Mouse (Mus musculus): Measurements from ENCODE around the gene Fam196b. TPM values are rescaled to one million over a fixed set of nuclear protein-coding genes. Genes with fewer than 3 reads are reported as not detected.

Fam196b gene
- polyA plus RNA-seq, 1 experiment from 2014 or later: 3.6 TPM

- no peak overlapping the region for H3K4me3 ChIP-seq (ENCODE audit: low read length)
- peaks cover 27% of the 10 kb centered on the region for H3K4me1 ChIP-seq (ENCODE audit: control insufficient read depth, insufficient read depth, low read depth, low read length)
- H3K9ac ChIP-seq (ENCODE audit: low read depth, low read length): no peak overlapping the region
- H3K27me3 ChIP-seq (replicated peaks; ENCODE audit: control insufficient read depth, insufficient read depth, low read length): no peaks in the 10 kb centered on the region
- peak; percentile 57 for ATAC-seq
- no peaks in the 10 kb centered on the region for H3K36me3 ChIP-seq (ENCODE audit: control insufficient read depth, insufficient read depth, low read length)
- no peak overlapping the region for H3K4me2 ChIP-seq (ENCODE audit: low read length)
- WGBS: 31% methylated on average over 5 of the region's 5 CpGs
- H3K27ac ChIP-seq (ENCODE audit: low read depth, low read length): no peak overlapping the region
- H3K9me3 ChIP-seq (ENCODE audit: control insufficient read depth, low read length): no peaks in the 10 kb centered on the region
Observed at GRCm38 (mm10) chr11:34344310-34344709, 29.7 kb downstream of the Fam196b start.

GRCm38 (mm10) chr11:34348287-34348918 is 33.8 kb downstream of the Fam196b start:
- WGBS: 25% methylated on average over 4 of the region's 4 CpGs
- peak; percentile 61 for ATAC-seq
- no peaks in the 10 kb centered on the region for H3K27me3 ChIP-seq (replicated peaks; ENCODE audit: control insufficient read depth, insufficient read depth, low read length)

GRCm38 (mm10) chr11:34349453-34350056 is 34.9 kb downstream of the Fam196b start:
- no peak overlapping the region for H3K27ac ChIP-seq (ENCODE audit: low read depth, low read length)
- ATAC-seq: peak; percentile 34; the same call in 1 of the 2 replicates
- WGBS: 63% methylated on average over 10 of the region's 10 CpGs
- H3K27me3 ChIP-seq (replicated peaks; ENCODE audit: control insufficient read depth, insufficient read depth, low read length): no peaks in the 10 kb centered on the region
- no peak overlapping the region for H3K4me3 ChIP-seq (ENCODE audit: low read length)
- no peak overlapping the region for H3K4me2 ChIP-seq (ENCODE audit: low read length)
- H3K4me1 ChIP-seq (ENCODE audit: control insufficient read depth, insufficient read depth, low read depth, low read length): peaks cover 12% of the 10 kb centered on the region
- H3K36me3 ChIP-seq (ENCODE audit: control insufficient read depth, insufficient read depth, low read length): no peaks in the 10 kb centered on the region
- no peaks in the 10 kb centered on the region for H3K9me3 ChIP-seq (ENCODE audit: control insufficient read depth, low read length)
- H3K9ac ChIP-seq (ENCODE audit: low read depth, low read length): no peak overlapping the region

More at GRCm38 (mm10) chr11:34348287-34348918, 33.8 kb downstream of the Fam196b start:
- H3K4me3 ChIP-seq (ENCODE audit: low read length): no peak overlapping the region
- no peaks in the 10 kb centered on the region for H3K9me3 ChIP-seq (ENCODE audit: control insufficient read depth, low read length)
- no peaks in the 10 kb centered on the region for H3K36me3 ChIP-seq (ENCODE audit: control insufficient read depth, insufficient read depth, low read length)
- H3K4me1 ChIP-seq (ENCODE audit: control insufficient read depth, insufficient read depth, low read depth, low read length): peaks cover 23% of the 10 kb centered on the region
- no peak overlapping the region for H3K27ac ChIP-seq (ENCODE audit: low read depth, low read length)
- H3K9ac ChIP-seq (ENCODE audit: low read depth, low read length): no peak overlapping the region
- no peak overlapping the region for H3K4me2 ChIP-seq (ENCODE audit: low read length)

- H3K36me3 ChIP-seq (ENCODE audit: control insufficient read depth, insufficient read depth, low read length): no peaks in the 10 kb centered on the region
- ATAC-seq: 0 out of 2 replicates have a peak, but pooled peaks have one; percentile 31
- H3K9ac ChIP-seq (ENCODE audit: low read depth, low read length): no peak overlapping the region
- no peak overlapping the region for H3K4me2 ChIP-seq (ENCODE audit: low read length)
- no peak overlapping the region for H3K27ac ChIP-seq (ENCODE audit: low read depth, low read length)
- no peaks in the 10 kb centered on the region for H3K27me3 ChIP-seq (replicated peaks; ENCODE audit: control insufficient read depth, insufficient read depth, low read length)
- peaks cover 11% of the 10 kb centered on the region for H3K4me1 ChIP-seq (ENCODE audit: control insufficient read depth, insufficient read depth, low read depth, low read length)
- WGBS: 62% methylated on average over 12 of the region's 12 CpGs
- no peak overlapping the region for H3K4me3 ChIP-seq (ENCODE audit: low read length)
- no peaks in the 10 kb centered on the region for H3K9me3 ChIP-seq (ENCODE audit: control insufficient read depth, low read length)
Observed at GRCm38 (mm10) chr11:34355406-34355805, 40.8 kb downstream of the Fam196b start.

- ATAC-seq: peak; percentile 62; the same call in 1 of the 2 replicates
- no peak overlapping the region for H3K9ac ChIP-seq (ENCODE audit: low read depth, low read length)
Observed at GRCm38 (mm10) chr11:34356109-34356508, 41.5 kb downstream of the Fam196b start.

GRCm38 (mm10) chr11:34372224-34372623 is 57.6 kb downstream of the Fam196b start:
- Histone ChIP-seq H3K4me3 (ENCODE audit: low read length) (no peak overlapping the region), H3K9me3 (ENCODE audit: control insufficient read depth, low read length) (no peaks in the 10 kb centered on the region), H3K4me2 (ENCODE audit: low read length) (no peak overlapping the region), H3K27me3 (replicated peaks; ENCODE audit: control insufficient read depth, insufficient read depth, low read length) (no peaks in the 10 kb centered on the region), H3K9ac (ENCODE audit: low read depth, low read length) (no peak overlapping the region), H3K36me3 (ENCODE audit: control insufficient read depth, insufficient read depth, low read length) (no peaks in the 10 kb centered on the region), H3K4me1 (ENCODE audit: control insufficient read depth, insufficient read depth, low read depth, low read length) (no peaks in the 10 kb centered on the region), H3K27ac (ENCODE audit: low read depth, low read length) (no peak overlapping the region)
- WGBS: 87% methylated on average over 4 of the region's 4 CpGs
- ATAC-seq: no peak

More at GRCm38 (mm10) chr11:34356109-34356508, 41.5 kb downstream of the Fam196b start:
- H3K27ac ChIP-seq (ENCODE audit: low read depth, low read length): no peak overlapping the region
- no peak overlapping the region for H3K4me3 ChIP-seq (ENCODE audit: low read length)
- no peak overlapping the region for H3K4me2 ChIP-seq (ENCODE audit: low read length)
- H3K4me1 ChIP-seq (ENCODE audit: control insufficient read depth, insufficient read depth, low read depth, low read length): peaks cover 11% of the 10 kb centered on the region
- H3K27me3 ChIP-seq (replicated peaks; ENCODE audit: control insufficient read depth, insufficient read depth, low read length): no peaks in the 10 kb centered on the region
- no peaks in the 10 kb centered on the region for H3K9me3 ChIP-seq (ENCODE audit: control insufficient read depth, low read length)
- no peaks in the 10 kb centered on the region for H3K36me3 ChIP-seq (ENCODE audit: control insufficient read depth, insufficient read depth, low read length)
- WGBS: 22% methylated on average over 2 of the region's 2 CpGs

GRCm38 (mm10) chr11:34375557-34375956 is 60.9 kb downstream of the Fam196b start:
- no peaks in the 10 kb centered on the region for H3K9me3 ChIP-seq (ENCODE audit: control insufficient read depth, low read length)
- WGBS: 74% methylated on average over 1 of the region's 1 CpGs

GRCm38 (mm10) chr11:34377649-34378048 is 63.0 kb downstream of the Fam196b start:
- Histone ChIP-seq H3K9me3 (ENCODE audit: control insufficient read depth, low read length) (no peaks in the 10 kb centered on the region), H3K4me3 (ENCODE audit: low read length) (no peak overlapping the region), H3K36me3 (ENCODE audit: control insufficient read depth, insufficient read depth, low read length) (no peaks in the 10 kb centered on the region), H3K9ac (ENCODE audit: low read depth, low read length) (no peak overlapping the region), H3K4me1 (ENCODE audit: control insufficient read depth, insufficient read depth, low read depth, low read length) (no peaks in the 10 kb centered on the region), H3K4me2 (ENCODE audit: low read length) (no peak overlapping the region), H3K27ac (ENCODE audit: low read depth, low read length) (no peak overlapping the region), H3K27me3 (replicated peaks; ENCODE audit: control insufficient read depth, insufficient read depth, low read length) (no peaks in the 10 kb centered on the region)
- WGBS: 48% methylated on average over 6 of the region's 6 CpGs
- peak; percentile 56 for ATAC-seq

More at GRCm38 (mm10) chr11:34375557-34375956, 60.9 kb downstream of the Fam196b start:
- Histone ChIP-seq H3K27me3 (replicated peaks; ENCODE audit: control insufficient read depth, insufficient read depth, low read length) (no peaks in the 10 kb centered on the region), H3K4me2 (ENCODE audit: low read length) (no peak overlapping the region), H3K4me1 (ENCODE audit: control insufficient read depth, insufficient read depth, low read depth, low read length) (no peaks in the 10 kb centered on the region), H3K36me3 (ENCODE audit: control insufficient read depth, insufficient read depth, low read length) (no peaks in the 10 kb centered on the region), H3K27ac (ENCODE audit: low read depth, low read length) (no peak overlapping the region), H3K9ac (ENCODE audit: low read depth, low read length) (no peak overlapping the region), H3K4me3 (ENCODE audit: low read length) (no peak overlapping the region)
- no peak for ATAC-seq

- Histone ChIP-seq H3K4me3 (ENCODE audit: low read length) (no peak overlapping the region), H3K36me3 (ENCODE audit: control insufficient read depth, insufficient read depth, low read length) (no peaks in the 10 kb centered on the region), H3K4me2 (ENCODE audit: low read length) (no peak overlapping the region), H3K27ac (ENCODE audit: low read depth, low read length) (no peak overlapping the region), H3K9ac (ENCODE audit: low read depth, low read length) (no peak overlapping the region), H3K27me3 (replicated peaks; ENCODE audit: control insufficient read depth, insufficient read depth, low read length) (no peaks in the 10 kb centered on the region), H3K4me1 (ENCODE audit: control insufficient read depth, insufficient read depth, low read depth, low read length) (no peaks in the 10 kb centered on the region), H3K9me3 (ENCODE audit: control insufficient read depth, low read length) (no peaks in the 10 kb centered on the region)
- no peak for ATAC-seq
- 81% methylated on average over 3 of the region's 3 CpGs for WGBS
Observed at GRCm38 (mm10) chr11:34383501-34383900, 68.9 kb downstream of the Fam196b start.

Measured in hindbrain, embryonic 16.5 days (tissue).